Mouse (Mus musculus) heart, postnatal 10 days (tissue): ENCODE results near the gene Rdh12. TPM values are rescaled to one million over a fixed set of nuclear protein-coding genes. Genes with fewer than 3 reads are reported as not detected.

Source experiments
- DNase-seq, 2 experiments: peaks; one replicate each; pipeline ENCODE4 v3.0.0; 2021
- intact Hi-C: fragments of 180-260 bp; cut with DNase I; formaldehyde crosslinking; loops from one replicate; pipeline ENCODE4 v1.15.1; 2025
- total RNA-seq, 2 experiments: library from RNA; stranded (reverse); gene quantifications; 2 replicates each; pipeline ENCODE4 v1.2.3; 2021

The Rdh12 gene
- total RNA-seq, 2 experiments from 2014 or later, result 0.31 to 0.32 TPM

DNA sequence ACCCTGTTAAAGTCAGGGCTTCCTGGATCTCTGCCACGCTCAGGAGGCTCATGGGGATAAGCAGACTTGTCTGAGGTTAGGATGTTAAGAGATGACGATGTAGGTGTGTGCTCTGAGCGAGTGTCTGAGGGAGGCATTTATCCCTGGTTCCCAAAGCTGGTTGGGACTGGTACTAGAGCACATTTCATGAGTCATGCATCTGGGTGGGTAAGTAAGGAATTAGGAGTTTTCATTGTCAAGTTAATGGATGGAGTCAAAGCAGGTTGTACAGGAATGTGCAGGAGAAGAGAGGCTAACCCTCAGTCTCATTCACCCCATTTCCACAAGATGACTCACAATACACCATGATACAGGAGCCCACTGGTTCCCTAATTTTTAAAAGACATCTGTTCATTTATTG is 39.4 kb downstream of the Rdh12 start:
- intact Hi-C loops, result no loop called here
- DNase-seq, result no peak

DNA sequence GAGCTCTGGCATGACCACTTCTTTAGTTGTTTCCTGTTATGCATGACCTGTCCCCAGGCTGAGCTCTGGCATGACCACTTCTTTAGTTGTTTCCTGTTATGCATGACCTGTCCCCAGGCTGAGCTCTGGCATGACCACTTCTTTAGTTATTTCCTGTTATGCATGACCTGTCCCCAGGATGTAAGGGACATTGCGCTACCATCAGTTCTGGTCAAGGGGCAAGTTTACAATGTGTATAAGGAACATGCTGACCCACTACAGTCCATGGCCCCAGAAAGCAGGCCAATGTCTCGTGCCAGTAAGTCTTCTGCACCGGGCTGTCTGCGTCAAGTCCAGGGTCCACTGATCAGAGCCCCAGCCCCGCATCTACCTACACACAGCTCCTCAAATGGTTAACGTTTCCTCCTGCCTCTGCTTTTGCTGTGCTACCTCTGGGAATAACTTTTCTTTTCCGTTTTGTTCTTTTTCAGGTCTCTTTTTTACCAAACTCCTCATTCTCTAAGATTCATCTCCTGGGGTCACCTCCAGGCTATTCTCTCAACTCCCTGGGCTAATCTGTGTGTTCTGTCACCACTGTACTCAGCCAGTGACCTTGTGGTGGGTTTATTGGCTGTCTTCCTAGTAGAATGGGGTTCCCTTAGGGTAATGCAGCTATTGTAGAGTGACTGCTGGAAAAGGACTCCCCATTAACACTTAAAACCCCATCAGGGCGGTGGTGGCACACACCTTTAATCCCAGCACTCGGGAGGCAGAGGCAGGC is 44.8 kb downstream of the Rdh12 start:
- DNase-seq, result no peak
- intact Hi-C loops, result no loop called here

DNA sequence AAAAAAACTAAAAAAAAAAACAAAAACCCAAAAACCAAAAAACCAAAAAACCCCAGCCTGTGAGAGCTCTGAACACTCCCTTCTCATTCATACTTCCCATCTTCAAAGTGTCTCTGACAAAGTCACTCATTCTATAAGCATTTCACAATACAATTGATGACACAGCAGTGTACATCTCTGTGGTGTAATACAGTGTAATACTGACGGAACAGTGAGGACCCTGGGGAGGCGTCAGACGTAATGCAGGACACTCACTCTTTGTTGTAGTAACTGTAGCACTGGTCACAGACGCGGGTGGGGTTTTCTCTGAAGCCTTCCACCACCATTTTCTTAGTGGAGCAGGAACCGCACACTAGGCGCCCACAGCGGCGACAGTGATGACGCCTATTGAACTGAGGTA is 46.3 kb downstream of the Rdh12 start:
- DNase-seq, result no peak
- intact Hi-C loops, result no loop called here

DNA sequence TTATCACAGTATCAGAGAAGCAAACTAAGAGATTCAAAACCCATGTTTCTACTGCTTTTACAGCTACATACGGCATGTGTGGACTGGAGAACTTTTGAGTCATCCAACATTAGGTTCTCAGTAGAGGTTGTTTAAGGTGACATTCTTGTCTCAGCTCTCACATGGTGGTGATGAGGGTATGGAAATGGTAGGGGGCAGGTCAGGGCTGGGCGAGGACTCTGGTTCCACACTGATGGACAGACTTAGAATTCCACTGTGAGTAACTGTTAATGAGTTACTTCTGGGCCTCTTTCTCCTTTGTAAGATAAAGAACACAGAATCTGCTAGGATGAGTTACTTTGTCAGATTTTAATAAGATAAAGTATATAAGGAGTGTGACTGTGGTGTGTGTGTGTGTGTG is 51.4 kb downstream of the Rdh12 start:
- DNase-seq, result no peak
- intact Hi-C loops, result no loop called here

DNA sequence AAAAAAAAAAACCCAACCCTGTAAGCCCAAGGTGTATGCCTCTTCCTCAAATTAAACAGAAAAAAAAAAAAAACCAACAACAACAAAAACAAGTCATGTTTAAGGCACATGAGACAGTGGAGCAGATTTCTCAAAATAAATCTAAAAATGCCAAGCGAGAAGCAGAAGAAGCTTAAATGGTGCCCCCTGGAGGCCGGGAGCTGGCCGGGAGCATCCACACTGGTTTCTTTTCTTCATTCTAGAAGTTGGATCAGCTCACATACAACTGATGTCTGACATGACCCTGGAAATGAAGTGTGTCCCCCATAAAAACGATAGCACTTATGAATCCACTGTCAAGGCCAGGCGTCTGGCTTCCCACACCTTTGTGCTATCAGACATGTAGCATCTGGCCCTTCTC is 52.3 kb downstream of the Rdh12 start:
- intact Hi-C loops, result loop anchor here (1.0 kb wide), 1 partner anchor 68 kb away; no protein-coding TSS in a partner anchor
- DNase-seq, result peak; percentile 32 to 49

Other genes starting within 250 kb of the Rdh12 start
- gene Tmem229b, start 201.3 kb upstream of the Rdh12 start, total RNA-seq, result 1 to 10 TPM; 3.4 to 6.7 TPM
- 10 to 100 TPM in 1 of 2 experiments, 1 to 10 TPM in 1; 6.7 to 19.2 TPM for gene Plekhh1, start 179.8 kb upstream of the Rdh12 start, total RNA-seq
- gene Pigh, start 119.3 kb upstream of the Rdh12 start, total RNA-seq, result 1 to 10 TPM; 3.3 to 5.4 TPM
- not detected for gene Arg2, start 78.1 kb upstream of the Rdh12 start, total RNA-seq
- gene Vti1b, start 36.2 kb upstream of the Rdh12 start, total RNA-seq, result 10 to 100 TPM; 62.1 to 69.2 TPM
- 1 to 10 TPM; 7.2 to 8.5 TPM for gene Rdh11, start 16.6 kb upstream of the Rdh12 start, total RNA-seq
- 10 to 100 TPM; 14.9 to 15.8 TPM for gene Zfyve26, start 87.4 kb downstream of the Rdh12 start, total RNA-seq
- gene Rad51b, start 88.4 kb downstream of the Rdh12 start, total RNA-seq, result 1 to 10 TPM; 2.0 TPM